Mouse (Mus musculus) small intestine, adult 2 months (tissue): ENCODE results near the gene Sema5a.

Source experiments
- CTCF ChIP-seq: fragments of 200-500 bp; IDR thresholded peaks from 2 replicates; pipeline ENCODE4 v1.5.1; 2012; ENCODE audit warnings: low read depth, mild to moderate bottlenecking, control low read depth, inconsistent platforms, low read length, moderate library complexity, mixed read lengths; ENCODE audit not compliant: insufficient replicate concordance, insufficient read length; ENCODE audit errors: extremely low read depth
- POLR2A ChIP-seq: fragments of 200-500 bp; IDR thresholded peaks from 2 replicates; pipeline ENCODE4 v1.6.1; 2012; ENCODE audit warnings: low read depth, mild to moderate bottlenecking, control low read depth, inconsistent platforms, low read length, moderate library complexity

DNA sequence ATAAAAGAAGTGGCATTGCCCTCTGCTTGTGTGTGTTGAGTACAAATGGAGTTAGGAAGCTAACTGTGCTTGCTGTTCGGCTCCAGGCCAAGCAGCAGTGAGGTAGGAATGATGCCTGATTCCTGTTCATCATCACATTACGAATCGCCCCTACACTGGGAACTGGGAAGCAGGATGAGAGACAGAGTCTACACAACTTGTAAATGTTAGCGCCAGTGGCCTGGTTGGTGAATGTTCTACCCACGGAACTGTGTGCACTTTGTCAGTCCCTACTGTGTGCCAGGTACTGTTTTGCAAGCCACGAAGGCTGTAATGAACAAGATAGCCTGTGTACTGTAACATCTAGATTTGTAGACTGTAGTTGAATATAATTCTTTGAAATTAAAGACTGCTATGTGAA is 352.0 kb downstream of the Sema5a start:
- no peak for TF ChIP-seq POLR2A
- TF ChIP-seq CTCF = no peak
